Mouse (Mus musculus): ENCODE data around the gene Wipi2. TPM values are rescaled to one million over a fixed set of nuclear protein-coding genes. Genes with fewer than 3 reads are reported as not detected.

Gene Wipi2
- polyA plus RNA-seq (2014; fragmentation: Illumina TruSeq; extraction: RNeasy Lipid Tissue Mini Kit (QIAGEN cat#74804); ENCODE audit: low read depth, low replicate concordance), result 15.6 TPM

DNA sequence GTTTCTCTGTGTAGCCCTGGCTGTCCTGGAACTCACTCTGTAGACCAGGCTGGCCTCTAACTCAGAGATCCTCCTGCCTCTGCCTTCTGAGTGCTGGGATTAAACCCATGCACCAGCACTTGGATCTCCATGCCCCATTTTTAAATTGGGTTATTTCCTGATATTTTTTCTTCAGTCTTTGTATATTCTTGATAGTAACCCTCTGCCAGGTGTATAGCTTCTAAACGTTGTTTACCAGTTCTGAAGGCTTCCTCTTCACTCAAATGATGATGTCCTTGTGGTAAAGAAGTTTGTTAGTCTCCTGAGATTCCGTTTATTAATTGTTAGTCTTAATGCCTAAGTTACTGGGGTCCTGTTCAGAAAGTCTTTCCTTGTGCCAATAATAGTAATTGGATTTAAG, at the start of gene Wipi2:
Gene Wipi2 (plus strand): TSS at position 301 of the 400 bp plus-strand sequence.

DNA sequence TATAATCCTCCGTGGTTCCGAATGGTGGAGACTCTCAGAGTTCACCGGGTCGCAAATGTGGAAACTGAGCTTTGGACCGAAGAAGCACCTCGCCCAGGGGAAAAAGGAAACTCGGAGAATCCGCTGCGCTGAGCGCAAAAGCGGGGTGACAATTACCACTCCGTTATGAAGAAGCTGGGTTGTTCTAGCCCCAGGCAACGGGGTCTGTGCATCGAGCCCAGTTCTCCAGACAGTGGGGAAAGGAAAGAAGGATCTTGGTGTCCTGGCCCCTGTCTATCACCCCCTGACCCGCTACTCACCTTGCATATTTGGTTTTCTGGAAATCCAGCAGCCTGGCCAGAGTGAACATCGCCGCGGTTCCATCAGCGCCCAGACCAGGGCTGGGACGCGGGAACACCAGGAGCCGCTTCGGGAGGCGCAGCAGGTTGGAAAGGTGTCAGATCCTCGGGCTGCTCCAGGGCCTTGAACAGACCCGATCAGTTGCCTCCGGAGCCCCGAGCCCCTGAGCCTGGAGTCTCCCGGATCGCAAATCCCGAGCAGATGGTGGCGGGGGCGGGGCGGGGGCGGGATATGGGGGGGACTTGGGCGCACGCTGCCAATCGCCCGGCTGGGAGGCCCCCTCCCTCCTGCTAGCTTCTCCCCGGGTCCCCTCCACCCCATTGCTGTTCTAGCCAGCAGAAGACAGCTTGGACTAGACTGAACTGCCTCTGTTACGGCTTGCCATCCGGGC, 19.1 kb upstream of the Wipi2 start, which contains the start of gene Mmd2:
Gene Mmd2 (minus strand): TSS at position 542 of the 730 bp plus-strand sequence.

DNA sequence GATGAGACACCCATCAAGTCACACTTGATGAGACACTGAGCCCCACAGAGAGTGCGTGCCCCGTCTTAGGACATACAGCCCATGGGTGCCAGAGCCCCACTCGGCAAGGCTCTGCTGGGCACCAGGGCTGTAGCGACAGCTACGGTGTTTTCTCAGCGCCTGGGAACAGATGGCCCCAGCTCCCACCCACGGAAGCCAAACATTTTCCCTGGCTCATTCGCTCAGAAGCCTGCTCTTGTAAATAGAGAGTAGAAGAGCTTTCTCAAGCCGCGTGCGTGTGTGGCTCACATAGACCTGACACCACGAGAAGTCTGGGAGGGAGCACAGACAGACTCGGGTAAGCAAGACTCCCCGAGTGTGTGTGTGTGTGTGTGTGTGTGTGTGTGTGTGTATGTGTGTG, 64.8 kb downstream of the Wipi2 start, which contains the start of gene Slc29a4:
Gene Slc29a4 (plus strand): TSS at position 265 of the 400 bp plus-strand sequence.

Other genes with a start within 250 kb of the Wipi2 start
- 2.8 TPM for gene Foxk1, start 226.2 kb upstream of the Wipi2 start, polyA plus RNA-seq (2014; fragmentation: Illumina TruSeq; extraction: RNeasy Lipid Tissue Mini Kit (QIAGEN cat#74804); ENCODE audit: low read depth, low replicate concordance)
- gene Ap5z1, start 163.8 kb upstream of the Wipi2 start, polyA plus RNA-seq (2014; fragmentation: Illumina TruSeq; extraction: RNeasy Lipid Tissue Mini Kit (QIAGEN cat#74804); ENCODE audit: low read depth, low replicate concordance), result 0.40 TPM
- 0.08 TPM for gene Papolb, start 97.6 kb upstream of the Wipi2 start, polyA plus RNA-seq (2014; fragmentation: Illumina TruSeq; extraction: RNeasy Lipid Tissue Mini Kit (QIAGEN cat#74804); ENCODE audit: low read depth, low replicate concordance)
- gene Radil, start 76.6 kb upstream of the Wipi2 start, polyA plus RNA-seq (2014; fragmentation: Illumina TruSeq; extraction: RNeasy Lipid Tissue Mini Kit (QIAGEN cat#74804); ENCODE audit: low read depth, low replicate concordance), result not detected
- gene Mmd2, start 18.9 kb upstream of the Wipi2 start, polyA plus RNA-seq (2014; fragmentation: Illumina TruSeq; extraction: RNeasy Lipid Tissue Mini Kit (QIAGEN cat#74804); ENCODE audit: low read depth, low replicate concordance), result 3.5 TPM
- not detected for gene Slc29a4, start 64.8 kb downstream of the Wipi2 start, polyA plus RNA-seq (2014; fragmentation: Illumina TruSeq; extraction: RNeasy Lipid Tissue Mini Kit (QIAGEN cat#74804); ENCODE audit: low read depth, low replicate concordance)
- 0.53 TPM for gene Tnrc18, start 190.0 kb downstream of the Wipi2 start, polyA plus RNA-seq (2014; fragmentation: Illumina TruSeq; extraction: RNeasy Lipid Tissue Mini Kit (QIAGEN cat#74804); ENCODE audit: low read depth, low replicate concordance)